Mouse (Mus musculus) lung, adult 2 months (tissue): Measurements from ENCODE around the gene Abca17. TPM values are rescaled to one million over a fixed set of nuclear protein-coding genes. Genes with fewer than 3 reads are reported as not detected.

Experiments used
- DNase-seq: peaks from one replicate; pipeline ENCODE4 v3.0.0; 2022
- H3K4me1 ChIP-seq: fragments of 200-500 bp; 2 replicates; pipeline ENCODE4 v1.6.1; 2011; ENCODE audit warnings: low read length; ENCODE audit not compliant: control insufficient read depth, insufficient read depth
- H3K4me3 ChIP-seq: fragments of 200-500 bp; replicated peaks from 2 replicates; pipeline ENCODE3; 2011; ENCODE audit warnings: low read depth, mild to moderate bottlenecking, control low read depth, low read length; ENCODE audit errors: extremely low read depth
- CTCF ChIP-seq: fragments of 200-500 bp; IDR thresholded peaks from 2 replicates; pipeline ENCODE4 v1.5.1; 2011; ENCODE audit warnings: mild to moderate bottlenecking, low read length, control low read depth; ENCODE audit not compliant: insufficient read depth
- POLR2A ChIP-seq: fragments of 200-500 bp; IDR thresholded peaks from 2 replicates; pipeline ENCODE4 v1.6.1; 2011; ENCODE audit warnings: low read depth, mild to moderate bottlenecking, control low read depth, low read length, borderline replicate concordance; ENCODE audit errors: extremely low read depth
- WGBS: fragments of 180-500 bp; shearing (Covaris S2); methylation state at CpG from one replicate; pipeline ENCODE4 v1.1.7; 2018; 5-methylcytosine and 5-hydroxymethylcytosine counted together
- polyA plus RNA-seq: library from polyadenylated mRNA; depleted of rRNA; stranded (reverse); fragments of >200 nt; gene quantifications from 2 replicates; pipeline ENCODE4 v1.2.3, GENCODE M21; 2012; rRNA removed

Abca17 gene
- polyA plus RNA-seq, 1 experiment = 0.78 TPM

GRCm38 (mm10) chr17:24225851-24226250, 125.0 kb downstream of the Abca17 start:
- Histone ChIP-seq H3K4me1 (peaks cover 4% of the 10 kb centered on the region; the same call in 1 of the 2 replicates), H3K4me3 (no peak overlapping the region)
- DNase-seq = no peak
- WGBS = 91% methylated on average over 5 of the region's 5 CpGs
- no peak for TF ChIP-seq CTCF
- no peak for TF ChIP-seq POLR2A

DNA sequence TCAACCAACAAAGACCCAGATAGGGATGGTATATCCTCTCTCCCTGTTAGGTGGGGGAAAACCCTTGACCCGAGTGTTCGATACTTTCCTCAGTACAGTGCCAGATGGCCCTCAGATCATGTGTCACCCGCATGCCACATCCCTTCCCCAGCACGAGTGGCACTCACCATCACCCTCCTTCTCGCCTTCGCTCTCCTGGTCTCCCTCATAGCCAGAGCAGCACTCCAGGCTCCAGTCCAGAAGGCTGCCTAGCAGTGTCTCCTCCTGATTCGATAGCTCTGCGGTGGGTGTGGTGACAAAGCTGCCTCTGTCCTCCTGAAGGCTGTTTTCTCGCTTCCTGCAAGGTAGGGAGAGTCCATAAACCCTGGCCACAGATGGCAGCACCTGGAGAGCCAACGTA, 126.1 kb downstream of the Abca17 start:
- no peak for DNase-seq
- Histone ChIP-seq H3K4me3 (no peak overlapping the region), H3K4me1 (peaks cover 10% of the 10 kb centered on the region)
- TF ChIP-seq CTCF (no peak), POLR2A (no peak)
- 91% methylated on average over 10 of the region's 10 CpGs for WGBS

DNA sequence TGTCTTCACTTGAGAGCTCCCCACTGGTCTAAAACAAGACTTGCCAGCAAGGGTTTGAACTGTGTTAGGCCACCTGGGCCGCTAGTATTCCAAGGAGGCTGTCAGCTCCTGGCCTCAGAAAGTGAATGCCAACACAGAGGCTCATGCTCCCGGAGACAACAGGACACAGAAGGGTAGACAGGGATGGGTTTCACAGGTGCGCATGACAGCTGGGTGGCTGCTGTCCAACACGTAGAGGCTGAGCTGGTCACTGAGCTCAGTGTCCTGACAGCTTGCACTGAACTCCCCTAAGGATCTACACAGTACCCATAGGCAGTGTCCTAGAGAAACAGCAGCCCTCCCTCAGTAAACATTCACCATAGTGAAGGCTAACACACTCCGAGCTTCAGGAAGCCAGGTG, 127.4 kb downstream of the Abca17 start:
- no peak for TF ChIP-seq POLR2A
- TF ChIP-seq CTCF = no peak
- Histone ChIP-seq H3K4me1 (peaks cover 10% of the 10 kb centered on the region), H3K4me3 (no peak overlapping the region)
- no peak for DNase-seq
- WGBS = 87% methylated on average over 5 of the region's 5 CpGs

GRCm38 (mm10) chr17:24222653-24223052, 128.2 kb downstream of the Abca17 start:
- Histone ChIP-seq H3K4me3 (no peak overlapping the region), H3K4me1 (peaks cover 10% of the 10 kb centered on the region)
- TF ChIP-seq POLR2A = no peak
- no peak for TF ChIP-seq CTCF
- 75% methylated on average over 6 of the region's 6 CpGs for WGBS
- DNase-seq = no peak

DNA sequence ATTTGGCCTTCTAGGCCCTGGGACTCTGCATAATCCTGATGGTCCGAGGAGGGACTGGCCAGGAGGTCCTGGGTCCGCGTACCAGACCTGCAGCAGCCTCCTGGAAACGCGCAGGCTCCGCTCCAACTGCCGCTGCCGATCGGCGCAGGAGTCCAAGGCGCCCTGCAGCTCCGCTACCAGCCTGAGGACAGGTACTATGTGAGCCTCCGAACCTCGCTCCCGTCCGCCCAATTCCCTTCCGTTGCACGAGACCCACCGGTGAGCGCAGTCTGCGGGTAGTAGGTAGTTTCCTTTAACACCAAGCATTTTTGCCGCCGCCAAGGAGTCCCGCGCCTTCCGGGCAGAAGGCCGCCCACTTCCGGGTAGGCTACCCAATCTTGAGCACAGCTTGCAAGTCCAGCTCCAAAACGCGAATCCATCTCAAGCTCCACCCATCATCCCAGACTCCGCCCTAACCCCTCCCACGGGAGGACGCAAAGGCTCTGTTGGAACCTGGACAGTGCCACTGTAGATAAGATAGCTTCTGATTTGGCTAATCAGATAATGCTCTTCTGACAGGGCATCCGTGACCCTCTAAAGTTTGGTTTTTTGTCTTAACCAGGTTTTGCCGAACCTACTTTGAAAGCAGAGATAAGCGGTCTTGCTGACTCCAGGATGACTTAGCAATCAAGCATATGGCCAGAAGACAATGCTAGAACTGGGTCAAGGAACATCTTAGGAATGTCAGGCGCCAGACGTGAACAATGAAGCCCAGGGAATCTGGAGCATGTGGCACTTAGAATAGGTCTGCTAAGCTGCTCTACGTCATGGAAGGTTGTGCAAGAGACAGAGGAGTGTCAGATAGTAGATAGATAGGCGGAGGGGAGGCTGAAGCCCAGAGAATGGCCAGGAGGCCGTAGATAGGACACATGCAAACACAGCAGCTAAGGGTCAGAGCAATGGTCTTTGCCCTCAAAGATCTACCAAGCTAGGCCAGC, 130.1 kb downstream of the Abca17 start, which contains the start of gene Tedc2:
TSS of gene Tedc2 (minus strand) at position 417 of the 977 bp plus-strand sequence.
- 3% methylated on average over 41 of the region's 41 CpGs for WGBS
- peaks cover 10% of the 10 kb centered on the region for H3K4me1 ChIP-seq
- DNase-seq = peak; percentile 94
- peak within 1 kb of the TSS; percentile 99 for H3K4me3 ChIP-seq
- TF ChIP-seq POLR2A (peak; percentile 45; the same call in 1 of the 2 replicates), CTCF (no peak)

DNA sequence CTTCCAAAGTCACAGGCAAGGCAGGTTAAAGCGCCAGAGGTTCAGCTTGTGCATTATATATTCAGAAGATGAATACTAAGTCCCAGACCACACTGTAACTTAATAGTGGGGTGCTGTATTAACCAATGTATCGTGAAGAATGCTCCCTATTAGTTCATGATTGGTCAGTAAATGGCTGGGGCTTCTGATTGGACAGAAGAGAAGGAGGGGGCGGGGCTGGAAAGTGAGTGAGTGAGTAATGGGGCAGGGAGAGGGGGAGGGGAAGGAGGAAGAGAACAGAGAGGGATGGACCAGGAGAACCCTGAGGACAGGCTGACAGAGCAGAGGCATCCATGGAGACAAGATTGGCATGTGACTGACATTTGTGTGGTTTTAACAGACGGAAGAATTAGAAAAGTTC, 134.0 kb downstream of the Abca17 start:
- 75% methylated on average over 4 of the region's 4 CpGs for WGBS
- H3K4me1 ChIP-seq = peaks cover 14% of the 10 kb centered on the region
- no peak for TF ChIP-seq POLR2A
- no peak for TF ChIP-seq CTCF
- no peak overlapping the region for H3K4me3 ChIP-seq
- DNase-seq = no peak

Other genes with a start within 250 kb of the Abca17 start
- gene Pdpk1, start 200.1 kb downstream of the Abca17 start, polyA plus RNA-seq = 16.4 and 19.8 TPM in 2 replicates
- gene Amdhd2, start 187.3 kb downstream of the Abca17 start, polyA plus RNA-seq = 58.3 and 58.8 TPM in 2 replicates
- 880 and 1,077 TPM in 2 replicates for gene Atp6v0c, start 181.4 kb downstream of the Abca17 start, polyA plus RNA-seq
- gene Tbc1d24, start 145.5 kb downstream of the Abca17 start, polyA plus RNA-seq = 13.9 and 30.2 TPM in 2 replicates
- gene Ntn3, start 141.5 kb downstream of the Abca17 start, polyA plus RNA-seq = 8.2 and 10.4 TPM in 2 replicates
- 7.7 and 12.7 TPM in 2 replicates for gene Tedc2, start 130.2 kb downstream of the Abca17 start, polyA plus RNA-seq
- 1.3 and 2.9 TPM in 2 replicates for gene Ccnf, start 99.6 kb downstream of the Abca17 start, polyA plus RNA-seq
- 231 and 262 TPM in 2 replicates for gene Abca3, start 882 bp upstream of the Abca17 start, polyA plus RNA-seq
- gene Rnps1, start 63.5 kb upstream of the Abca17 start, polyA plus RNA-seq = 83.2 and 101 TPM in 2 replicates
- gene Eci1, start 75.6 kb upstream of the Abca17 start, polyA plus RNA-seq = 70.0 and 78.3 TPM in 2 replicates
- 7.7 and 22.4 TPM in 2 replicates for gene Dnase1l2, start 92.0 kb upstream of the Abca17 start, polyA plus RNA-seq
- gene E4f1, start 119.2 kb upstream of the Abca17 start, polyA plus RNA-seq = 85.9 and 90.1 TPM in 2 replicates
- gene Pgp, start 119.3 kb upstream of the Abca17 start, polyA plus RNA-seq = 39.5 and 46.2 TPM in 2 replicates
- gene Bricd5, start 122.8 kb upstream of the Abca17 start, polyA plus RNA-seq = 0.15 and 0.43 TPM in 2 replicates
- gene Mlst8, start 128.0 kb upstream of the Abca17 start, polyA plus RNA-seq = 27.5 and 43.2 TPM in 2 replicates
- gene Caskin1, start 137.5 kb upstream of the Abca17 start, polyA plus RNA-seq = 1.7 and 2.1 TPM in 2 replicates
- 237 and 263 TPM in 2 replicates for gene Traf7, start 176.9 kb upstream of the Abca17 start, polyA plus RNA-seq
- gene Rab26, start 183.1 kb upstream of the Abca17 start, polyA plus RNA-seq = 1.1 and 1.2 TPM in 2 replicates
- gene Pkd1, start 198.8 kb upstream of the Abca17 start, polyA plus RNA-seq = 136 and 146 TPM in 2 replicates